Mouse (Mus musculus): ENCODE data around the gene Ube2cbp.

The Ube2cbp gene

DNA sequence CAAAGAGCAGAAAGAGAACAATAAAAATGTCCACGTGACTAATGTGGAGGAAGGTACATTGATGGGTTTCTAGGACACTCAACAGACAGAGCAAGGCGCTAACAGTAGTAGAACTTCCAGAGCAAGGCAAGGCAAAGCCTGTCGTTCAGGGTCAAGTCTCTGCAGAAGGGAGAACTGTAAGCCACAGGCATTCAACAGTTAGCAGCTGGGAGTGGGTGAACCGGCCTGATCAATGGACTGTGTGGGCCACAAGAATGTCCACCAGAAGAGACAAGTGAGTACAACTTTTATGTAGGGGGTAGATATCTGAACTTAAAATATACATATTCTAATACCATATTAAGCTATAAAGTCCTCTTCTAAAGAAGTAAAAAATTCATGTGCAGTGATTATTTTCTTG, 41.4 kb downstream of the Ube2cbp start:
- DNase-seq (ENCODE audit: low spot score), result no peak

DNA sequence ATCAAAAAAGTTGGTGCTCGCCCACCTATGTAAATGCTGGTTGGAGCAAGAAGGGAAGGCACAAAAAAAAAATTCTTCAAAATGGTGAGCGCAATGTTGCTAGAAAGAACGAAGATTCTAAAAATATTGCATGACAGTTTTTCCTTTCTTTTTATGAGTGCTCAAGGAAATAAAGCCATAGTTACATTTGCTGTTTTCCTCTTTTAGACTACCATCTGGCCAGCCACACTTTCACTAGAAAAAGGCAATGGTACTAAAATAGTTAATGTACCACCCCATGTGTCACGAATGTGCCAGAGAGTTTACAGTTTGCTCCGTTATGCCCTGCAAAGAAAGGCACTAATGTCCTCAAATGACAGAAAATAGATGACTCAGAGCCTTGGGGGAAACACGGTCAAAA, 45.4 kb downstream of the Ube2cbp start:
- no peak for DNase-seq (ENCODE audit: low spot score)

DNA sequence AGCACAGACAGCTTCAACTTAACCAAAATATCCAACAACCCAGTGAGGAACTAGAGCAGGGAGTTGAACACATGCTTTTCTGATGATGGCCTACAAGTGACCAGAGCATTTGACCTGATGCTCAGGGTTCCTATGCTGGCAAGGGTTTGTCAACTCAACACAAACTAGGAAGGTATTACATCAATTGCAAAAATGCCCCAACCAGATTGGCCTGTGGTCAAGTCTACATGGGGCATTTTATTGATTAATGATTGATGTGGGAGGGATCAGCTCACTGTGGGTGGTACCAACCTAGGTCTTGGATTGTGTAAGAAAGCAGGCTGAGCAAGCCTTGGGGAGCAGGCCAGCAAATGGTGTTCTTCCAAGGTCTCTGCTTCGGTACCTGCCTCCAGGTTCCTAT, 46.8 kb downstream of the Ube2cbp start:
- DNase-seq (ENCODE audit: low spot score), result no peak

DNA sequence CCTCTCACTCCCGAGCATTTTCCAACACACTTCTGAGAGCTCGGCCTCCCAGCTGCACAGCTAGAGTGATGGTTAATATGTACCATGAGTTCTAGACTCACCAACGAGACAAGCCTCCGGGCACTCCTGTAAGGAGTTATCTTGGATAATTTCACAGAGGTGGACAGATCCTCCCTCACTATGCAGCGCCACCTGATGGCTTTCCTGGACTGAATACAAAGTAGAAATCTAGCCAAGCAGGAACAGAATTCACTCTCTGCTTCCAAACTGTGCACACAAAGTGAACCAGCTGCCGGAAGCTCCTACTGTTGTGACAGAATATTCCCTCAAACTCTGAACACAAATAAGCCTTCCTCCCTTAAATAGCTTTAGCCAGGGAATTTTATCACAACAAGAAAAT, 69.0 kb downstream of the Ube2cbp start:
- no peak for DNase-seq (ENCODE audit: low spot score)

DNA sequence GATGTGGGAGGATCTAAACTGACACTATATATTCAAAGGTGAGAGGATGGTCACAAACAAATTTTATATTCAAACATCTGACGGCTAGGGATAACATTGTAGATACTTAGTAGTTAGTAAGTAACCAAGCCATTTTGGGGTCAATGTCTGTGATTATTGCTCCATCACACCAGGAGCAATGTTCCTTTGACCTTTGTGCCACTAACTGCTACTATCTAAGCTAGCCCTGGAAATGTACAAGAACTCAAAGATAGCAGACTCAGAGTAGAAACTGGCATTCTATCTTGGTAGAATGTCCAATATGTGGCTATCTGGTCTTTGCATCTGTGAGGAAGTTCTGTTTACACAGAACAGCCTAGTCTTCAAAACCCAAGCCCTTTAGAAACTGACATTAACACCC, 69.7 kb downstream of the Ube2cbp start:
- DNase-seq (ENCODE audit: low spot score), result no peak

DNA sequence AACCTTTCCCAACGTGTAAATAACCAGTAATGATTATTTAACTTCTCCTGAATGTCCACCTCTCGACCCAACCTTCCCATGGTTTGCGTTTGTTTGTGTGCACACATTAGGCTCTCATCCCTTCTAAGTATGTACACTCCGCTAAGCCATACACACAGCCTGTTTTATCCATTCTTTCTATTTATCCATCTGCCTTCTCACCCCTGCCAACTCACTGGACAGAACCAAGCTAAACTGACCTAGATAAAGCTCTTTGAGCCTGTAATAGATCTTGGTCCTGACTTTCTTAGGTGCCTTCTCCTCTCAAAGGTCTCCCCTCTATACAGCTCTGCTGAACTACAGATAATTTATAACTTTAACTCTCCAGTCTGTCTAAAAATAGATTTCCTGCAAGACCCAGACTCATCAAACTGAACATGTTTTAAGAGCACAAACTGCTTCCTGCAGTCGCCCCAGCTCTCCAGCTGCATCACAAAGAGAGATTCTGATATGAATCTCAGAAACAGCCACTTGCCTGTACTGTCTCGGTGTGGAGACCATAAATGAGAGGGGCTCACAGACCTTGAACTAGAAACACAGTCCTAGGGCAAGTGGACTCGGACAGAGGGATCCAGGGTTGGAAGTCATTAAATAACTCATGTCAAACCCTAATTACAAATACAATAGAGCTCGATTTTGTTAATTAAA, 71.0 kb downstream of the Ube2cbp start:
- no peak for DNase-seq (ENCODE audit: low spot score)

DNA sequence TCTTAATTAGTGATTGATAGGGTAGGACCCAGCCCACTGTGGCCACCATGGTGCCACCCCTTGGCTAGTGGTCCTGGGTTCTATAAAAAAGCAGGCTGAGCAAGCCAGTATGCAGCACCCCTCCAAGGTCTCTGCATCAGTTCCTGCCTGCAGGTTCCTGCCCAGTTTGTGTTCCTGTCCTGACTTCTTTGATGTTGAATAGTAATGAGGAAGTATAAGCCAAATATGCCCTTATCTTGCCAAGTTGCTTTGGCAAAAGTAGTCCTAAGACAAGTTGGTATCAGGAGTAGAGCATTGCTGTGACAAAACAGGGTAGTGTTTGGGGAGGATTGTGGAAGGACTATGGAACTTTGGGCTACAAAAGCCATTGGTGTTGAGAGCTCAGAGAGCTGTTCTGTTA, 73.3 kb downstream of the Ube2cbp start:
- DNase-seq (ENCODE audit: low spot score), result no peak

DNA sequence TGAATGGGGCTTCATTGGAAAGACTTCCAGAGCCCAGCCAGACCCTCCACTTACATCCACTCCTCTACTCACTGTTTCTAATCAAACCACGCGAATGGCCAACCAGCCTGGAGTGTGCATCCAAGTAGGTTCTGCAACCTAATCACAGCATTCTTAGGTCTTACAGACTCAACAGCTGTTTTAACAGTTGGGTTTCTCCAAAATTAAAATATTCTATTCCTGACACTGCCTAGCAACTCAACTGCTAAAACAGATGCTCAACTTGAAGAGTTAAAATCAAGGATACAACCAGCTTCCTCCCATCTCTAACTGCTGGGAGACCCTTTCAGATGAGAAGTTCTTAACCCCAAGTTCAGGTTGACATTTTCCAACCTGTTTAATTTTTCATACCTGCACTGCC, 74.0 kb downstream of the Ube2cbp start:
- DNase-seq (ENCODE audit: low spot score), result no peak

DNA sequence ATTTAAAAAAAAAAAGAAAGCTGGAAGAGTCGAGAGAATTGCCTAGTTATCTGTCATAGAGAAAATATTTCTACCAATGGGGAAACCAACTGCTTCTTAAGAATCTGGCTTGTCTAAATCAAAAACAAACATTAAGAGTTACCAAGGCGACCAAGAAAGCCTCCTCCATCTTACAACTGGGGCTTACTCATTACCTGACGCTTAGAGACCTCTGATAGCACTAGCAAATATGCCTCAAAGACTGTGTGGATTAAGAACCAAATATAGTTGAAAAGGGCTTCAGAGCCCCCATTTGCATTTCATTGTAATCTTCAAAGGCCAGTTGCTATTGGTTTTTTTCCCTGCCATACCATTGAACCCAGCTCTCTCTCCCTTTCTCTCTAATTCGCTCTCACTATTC, 76.2 kb downstream of the Ube2cbp start:
- no peak for DNase-seq (ENCODE audit: low spot score)

DNA sequence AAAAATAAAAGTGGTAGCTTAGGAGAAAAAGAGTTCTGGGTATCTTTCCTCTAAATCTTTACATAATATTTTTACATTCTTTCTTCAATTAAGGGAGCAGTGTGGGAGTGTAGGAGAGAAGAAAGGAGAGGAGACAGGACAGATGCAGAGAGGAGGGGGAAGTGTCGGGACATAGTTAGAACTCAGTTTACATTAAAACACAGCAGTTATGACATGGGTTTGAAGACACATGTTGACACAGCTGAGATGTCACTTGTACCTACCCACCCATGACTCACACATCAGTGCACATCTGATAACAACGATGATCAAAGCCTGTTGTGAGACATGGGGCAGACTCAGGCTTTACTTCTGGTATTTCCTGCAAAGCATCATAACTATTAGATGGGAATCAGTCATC, 87.8 kb downstream of the Ube2cbp start:
- DNase-seq (ENCODE audit: low spot score), result no peak

DNA sequence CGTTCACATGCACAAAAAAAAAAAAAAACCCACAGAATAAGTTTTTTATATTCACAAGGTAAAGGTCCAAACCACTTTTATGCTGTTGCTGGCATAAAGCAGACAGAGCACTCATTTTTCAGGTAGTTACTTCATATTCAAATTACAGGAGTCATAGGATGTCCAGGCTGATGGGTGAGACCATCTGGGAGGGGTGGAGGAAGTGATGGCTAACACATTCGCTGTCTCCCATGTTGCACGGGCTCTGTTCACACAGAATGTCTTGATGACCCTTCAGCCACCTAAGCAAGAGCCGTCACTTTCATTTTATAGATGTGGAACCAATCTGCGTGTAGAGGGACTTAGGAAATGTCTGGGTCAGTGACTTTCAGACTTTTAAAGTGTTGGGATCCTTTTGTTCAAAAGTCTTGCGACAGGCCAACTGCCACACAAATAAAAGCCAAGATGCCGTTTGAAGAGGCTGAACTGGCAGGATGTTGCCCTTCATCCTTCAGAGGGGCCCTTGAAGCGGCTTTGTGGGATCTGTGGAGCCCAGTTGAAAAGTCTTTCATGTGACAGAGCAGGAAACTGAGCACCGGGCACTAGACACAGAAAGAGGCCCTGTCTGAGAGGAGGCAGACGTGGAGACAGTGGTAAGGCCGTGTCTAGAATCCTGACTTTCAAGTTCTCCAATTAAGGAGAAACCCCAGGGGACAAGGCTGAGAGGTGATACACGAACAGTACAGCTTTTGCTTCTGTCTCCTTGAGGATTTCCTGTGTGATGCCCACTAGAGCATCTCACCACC, 91.8 kb downstream of the Ube2cbp start:
- DNase-seq (ENCODE audit: low spot score), result no peak

DNA sequence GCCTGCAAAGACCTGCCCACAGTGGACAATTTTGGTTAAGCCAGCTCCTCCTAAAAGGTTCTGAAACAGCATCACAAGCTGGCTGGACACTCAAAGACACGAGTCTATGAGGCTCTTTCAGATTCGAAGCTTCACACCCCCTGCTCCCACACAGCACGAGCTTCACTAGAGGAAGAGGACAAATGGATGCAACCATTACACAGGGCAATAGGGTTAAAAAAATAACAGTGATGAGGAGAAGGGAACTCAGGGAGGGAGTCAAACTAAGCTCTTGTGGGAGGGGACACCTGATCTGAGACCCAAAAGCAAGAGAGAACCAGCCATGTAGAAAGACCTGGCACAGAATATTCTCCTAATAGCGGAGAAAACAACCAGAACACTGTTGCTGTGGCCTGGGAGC, 95.5 kb downstream of the Ube2cbp start:
- DNase-seq (ENCODE audit: low spot score), result no peak

DNA sequence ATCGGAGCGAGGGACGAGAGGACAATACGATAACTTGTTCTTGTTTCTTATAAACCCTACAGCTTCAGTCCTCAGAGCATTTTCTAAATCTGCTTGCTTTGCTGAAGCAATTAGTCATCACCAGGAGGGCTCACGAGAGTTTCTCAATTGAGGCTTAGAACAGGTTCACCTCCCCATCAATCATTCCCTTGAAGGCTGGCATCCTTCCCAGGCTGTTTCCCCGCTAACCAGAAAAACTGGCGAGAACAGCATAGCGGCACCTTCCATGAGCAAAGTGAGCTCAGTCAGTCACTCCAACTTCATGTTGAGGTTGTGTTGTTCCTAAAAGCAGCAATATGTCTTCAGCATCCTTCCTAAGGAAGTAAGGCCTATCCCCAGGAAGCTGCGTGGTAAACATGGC, 104.2 kb downstream of the Ube2cbp start:
- no peak for DNase-seq (ENCODE audit: low spot score)

DNA sequence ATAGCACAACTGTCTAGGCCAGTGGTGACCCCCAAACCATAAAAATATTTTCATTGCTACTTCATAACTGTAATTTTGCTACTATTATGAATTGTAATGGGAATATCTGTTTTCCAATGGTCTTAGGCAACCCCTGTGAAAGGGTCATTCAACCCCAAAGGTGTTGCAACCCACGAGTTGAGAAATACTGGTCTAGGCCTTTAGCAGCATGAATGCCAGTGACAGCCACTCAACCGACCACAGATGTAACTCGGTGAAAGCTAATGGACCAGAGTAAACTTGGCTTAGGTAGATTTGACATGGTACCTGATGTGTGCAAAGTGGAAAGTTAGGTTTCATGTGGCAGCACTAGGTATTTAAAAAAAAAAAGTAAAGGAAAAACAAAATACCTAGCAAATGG, 108.9 kb downstream of the Ube2cbp start:
- no peak for DNase-seq (ENCODE audit: low spot score)

DNA sequence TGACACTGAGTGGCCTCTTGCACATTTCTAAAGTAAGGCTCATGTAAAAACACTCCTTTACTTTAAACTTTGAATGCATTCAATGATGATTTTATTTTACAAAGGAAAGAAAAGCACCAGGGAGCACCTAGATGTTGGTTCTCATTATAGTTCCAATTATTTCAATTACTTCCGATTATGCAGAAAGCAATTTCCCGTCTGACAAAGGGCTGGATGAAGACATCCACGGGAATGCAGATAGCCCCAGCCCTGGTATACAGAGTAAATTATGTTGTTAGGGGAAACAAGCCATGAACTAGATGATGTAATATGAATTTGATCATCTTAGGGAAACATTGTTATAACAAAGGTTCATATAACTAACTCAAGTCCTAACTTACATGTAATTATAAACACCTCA, 113.3 kb downstream of the Ube2cbp start:
- DNase-seq (ENCODE audit: low spot score), result no peak

DNA sequence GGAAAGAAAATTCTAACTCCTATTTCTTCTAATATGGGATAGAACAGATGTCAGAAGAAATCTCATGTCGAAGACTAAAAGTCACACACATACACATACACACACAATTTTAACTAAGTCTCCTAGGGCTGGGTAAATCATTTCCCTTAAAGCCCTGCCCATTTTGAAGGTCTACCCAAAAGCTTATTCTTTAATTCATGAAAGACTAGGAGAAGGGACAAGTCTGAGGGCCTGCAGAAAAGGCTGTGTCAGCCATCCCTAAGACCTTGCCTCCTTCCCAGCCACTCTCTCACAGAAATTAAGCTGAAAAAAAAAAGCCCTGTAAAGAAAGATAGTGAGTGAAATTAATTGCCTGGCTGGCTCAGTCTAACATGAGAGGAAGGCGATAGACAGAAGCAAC, 128.0 kb downstream of the Ube2cbp start:
- DNase-seq (ENCODE audit: low spot score), result no peak

DNA sequence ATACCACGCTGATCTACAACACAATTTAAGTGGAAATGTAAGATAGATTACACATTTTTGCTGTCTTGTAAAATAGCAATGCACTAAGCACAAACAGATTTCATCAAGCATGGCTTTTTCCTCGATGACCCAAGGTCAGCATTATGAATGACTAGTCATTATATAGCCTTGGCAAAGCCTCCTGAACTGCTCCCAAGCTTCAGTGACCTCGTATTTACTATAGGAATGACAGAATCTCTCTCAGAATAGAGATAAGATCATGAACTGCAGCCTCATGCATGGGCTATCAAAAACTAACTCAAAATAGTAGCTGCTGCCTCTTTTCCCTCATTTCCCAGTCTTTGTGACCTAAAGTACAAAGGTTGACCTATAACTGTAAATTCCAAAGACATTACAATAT, 128.4 kb downstream of the Ube2cbp start:
- DNase-seq (ENCODE audit: low spot score), result no peak

DNA sequence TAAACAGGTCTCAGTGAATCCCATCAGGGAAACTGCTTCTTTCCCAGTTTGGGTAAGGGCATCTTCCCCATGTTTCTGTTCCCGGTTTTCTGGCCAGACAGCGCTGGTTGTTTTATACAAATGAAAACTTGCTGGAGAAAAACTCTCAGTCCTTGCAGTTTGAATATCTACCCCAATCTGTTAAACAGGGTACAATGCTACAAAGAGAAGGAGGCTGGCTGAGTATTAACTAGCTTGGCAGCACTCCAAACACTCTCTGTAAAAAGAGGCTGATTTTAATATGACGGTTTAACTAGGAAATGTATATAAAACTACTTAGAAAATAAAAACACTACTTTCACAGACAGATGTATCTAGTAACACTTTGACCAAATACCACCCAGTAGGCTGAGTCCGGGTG, 129.2 kb downstream of the Ube2cbp start:
- DNase-seq (ENCODE audit: low spot score), result no peak

DNA sequence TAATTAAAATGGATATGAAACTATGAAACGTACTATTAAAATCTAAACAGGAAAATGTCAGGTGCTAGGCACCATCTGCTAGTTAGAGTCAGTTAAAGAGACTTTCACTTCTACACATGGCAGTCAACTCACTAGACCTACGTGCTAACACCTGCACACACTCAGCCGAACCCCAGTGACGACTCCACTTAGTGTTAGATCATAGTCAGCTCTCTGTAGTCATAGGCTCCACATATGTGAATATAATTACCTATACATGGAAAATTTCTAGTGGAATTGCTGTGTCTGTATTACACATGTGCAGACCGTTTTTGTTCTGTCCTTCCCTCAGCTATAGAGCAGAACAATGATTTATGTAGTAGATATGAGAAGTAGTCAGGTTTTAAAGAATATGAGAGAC, 130.4 kb downstream of the Ube2cbp start:
- DNase-seq (ENCODE audit: low spot score), result no peak

DNA sequence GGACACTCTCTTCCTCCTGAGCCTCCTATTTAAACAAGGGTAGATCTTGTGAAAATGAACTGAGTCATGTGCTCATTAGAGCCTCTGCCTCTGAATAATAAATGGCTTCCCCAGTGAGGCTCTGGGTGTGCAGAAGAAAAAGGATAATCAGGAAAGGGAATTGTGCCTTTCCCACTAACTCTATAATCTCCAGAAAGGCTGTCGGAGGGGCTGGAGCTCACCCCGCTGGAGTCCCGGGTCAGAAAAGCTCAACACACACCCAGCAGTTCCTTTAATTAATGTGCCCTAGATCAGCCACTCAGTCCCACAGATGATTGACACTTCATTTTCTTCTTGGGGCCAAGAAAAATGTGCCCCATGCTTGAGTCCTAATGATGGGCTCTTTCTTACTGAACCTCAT, 134.2 kb downstream of the Ube2cbp start:
- DNase-seq (ENCODE audit: low spot score), result no peak

DNA sequence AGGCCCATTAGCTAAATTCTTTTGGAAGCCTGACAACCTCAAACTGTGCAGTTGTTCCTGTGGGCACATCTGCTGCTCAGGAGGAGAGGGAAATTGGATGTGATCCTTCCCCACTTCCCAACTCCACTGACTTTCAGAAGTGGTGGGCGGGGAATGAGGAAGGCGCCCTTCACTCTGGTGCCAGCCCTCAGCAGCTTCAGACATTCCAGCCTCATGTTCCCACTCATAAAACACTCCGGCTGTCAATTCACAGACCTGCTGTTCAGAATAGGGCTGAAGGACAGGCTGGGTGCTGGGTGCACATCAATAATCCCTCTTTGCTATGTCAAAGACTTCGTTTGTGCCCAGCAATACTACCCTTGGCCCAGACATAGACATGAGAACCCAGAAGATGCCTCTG, 136.5 kb downstream of the Ube2cbp start:
- no peak for DNase-seq (ENCODE audit: low spot score)

DNA sequence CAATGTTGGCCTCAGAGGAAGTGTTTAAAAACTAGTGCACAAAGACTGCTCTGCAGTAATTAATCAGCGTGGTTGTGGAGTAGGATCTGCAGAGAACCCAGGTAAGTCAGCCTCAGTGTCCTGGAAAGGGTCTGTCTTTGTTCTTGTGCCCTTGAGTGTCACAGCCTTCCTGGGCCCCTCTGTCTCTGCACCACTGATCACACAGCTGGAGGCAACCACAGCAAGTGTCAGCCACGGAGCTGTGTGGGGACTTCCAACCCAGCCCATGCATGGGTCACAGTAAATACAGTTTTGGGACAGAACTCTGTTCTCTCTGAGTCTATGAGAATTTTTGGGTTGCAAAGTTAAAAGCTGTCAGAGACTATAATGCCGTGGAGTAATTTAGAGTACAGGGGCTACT, 137.4 kb downstream of the Ube2cbp start:
- no peak for DNase-seq (ENCODE audit: low spot score)

DNA sequence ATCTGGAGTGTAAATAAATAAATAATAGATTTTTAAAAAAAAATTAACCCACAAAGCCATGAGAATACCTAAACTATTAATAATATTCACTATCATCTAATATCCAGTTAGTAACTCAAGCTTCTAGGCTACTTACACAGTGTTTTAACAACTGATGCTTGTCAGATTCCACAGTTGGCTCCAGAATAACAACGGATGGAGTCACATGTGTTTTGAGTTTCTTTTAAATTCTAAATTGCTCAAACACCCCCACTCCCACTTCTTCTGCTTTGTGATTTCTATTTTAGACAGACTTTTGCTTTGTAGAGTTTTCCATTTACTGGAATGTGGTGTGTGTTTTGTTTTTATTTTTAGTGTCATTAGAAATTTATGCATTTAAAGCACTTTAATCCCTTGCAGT, 140.0 kb downstream of the Ube2cbp start:
- no peak for DNase-seq (ENCODE audit: low spot score)

DNA sequence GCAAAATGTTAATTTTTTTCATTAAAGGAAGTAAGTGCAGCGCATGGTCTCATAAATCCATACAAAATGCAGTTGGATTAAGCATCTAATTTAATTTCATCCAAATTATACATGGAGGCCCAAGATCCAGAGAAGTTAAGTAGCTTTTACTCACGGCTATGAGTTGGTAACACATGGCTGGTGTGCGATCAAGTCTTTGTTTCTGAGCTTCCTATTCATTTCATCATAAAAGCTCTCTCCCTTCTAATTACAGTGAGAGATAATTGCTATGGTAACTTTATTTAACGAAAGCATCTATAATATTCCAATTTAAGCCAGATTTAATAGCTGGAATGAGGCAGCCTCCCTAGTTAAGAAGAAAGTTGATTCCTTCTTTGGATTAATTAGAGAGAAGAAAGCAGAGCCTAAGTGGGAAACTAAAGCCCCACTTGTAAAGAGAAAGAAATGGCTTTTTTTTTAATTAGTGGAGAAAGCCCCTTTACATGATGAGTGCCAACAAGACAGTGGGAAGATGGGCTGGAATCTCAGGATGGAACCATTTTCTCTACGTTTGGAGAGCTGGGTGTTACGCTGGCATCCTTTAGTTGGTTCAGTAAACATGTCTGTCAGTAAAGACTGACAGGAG, 145.1 kb downstream of the Ube2cbp start:
- no peak for DNase-seq (ENCODE audit: low spot score)

Measured in ovary, postnatal 10 days (tissue).